Mouse (Mus musculus): ENCODE results near the gene Psmd9. TPM values are rescaled to one million over a fixed set of nuclear protein-coding genes. Genes with fewer than 3 reads are reported as not detected.

Psmd9 gene
- polyA plus RNA-seq, 1 experiment from 2014 or later, result 77.7 TPM

DNA sequence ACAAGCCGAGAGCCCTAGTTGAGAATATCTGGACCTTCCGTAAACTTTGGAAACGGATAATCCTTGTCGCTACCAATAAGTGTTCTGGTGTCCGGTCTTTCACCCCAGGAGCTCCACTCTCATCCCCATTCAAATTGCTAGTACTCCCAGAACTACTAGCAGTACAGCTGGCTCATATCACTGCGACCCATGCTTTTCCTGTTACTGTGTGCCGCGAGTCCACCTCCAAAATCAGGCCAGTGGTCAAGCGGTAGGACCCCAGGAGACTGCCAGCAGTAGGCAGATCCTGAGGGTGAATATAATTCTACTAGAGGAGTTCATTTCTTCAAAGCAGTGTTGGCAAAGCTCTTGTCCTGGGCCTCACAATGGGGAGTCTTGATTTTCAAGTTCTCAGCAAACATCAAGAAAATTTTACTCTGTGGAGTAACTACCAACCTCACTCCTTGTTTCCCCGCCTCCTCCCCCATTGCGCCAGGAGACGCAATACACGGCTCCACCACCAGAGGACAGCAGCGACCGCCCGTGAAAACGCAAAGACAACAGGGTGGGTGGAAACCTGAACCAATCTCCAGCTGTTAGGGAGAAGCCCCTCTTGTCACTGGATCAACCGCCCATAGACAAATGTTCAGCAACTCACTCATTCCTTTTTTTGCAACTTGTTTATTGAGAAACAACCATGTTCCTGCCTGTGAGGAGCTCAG is 36.0 kb upstream of the Psmd9 start:
- H3K4me1 ChIP-seq, result peaks cover 66% of the 10 kb centered on the region
- H3K4me2 ChIP-seq (replicated peaks), result peak overlapping the region; percentile 100
- no peaks in the 10 kb centered on the region for H3K27me3 ChIP-seq (replicated peaks)
- H3K36me3 ChIP-seq, result peaks cover 43% of the 10 kb centered on the region; the same call in 1 of the 2 replicates
- H3K4me3 ChIP-seq, result 0 out of 2 replicates have a peak overlapping the region, but pooled peaks have one; percentile 3
- WGBS, result 21% methylated on average over 18 of the region's 18 CpGs
- H3K9ac ChIP-seq, result no peak overlapping the region
- H3K9me3 ChIP-seq, result no peaks in the 10 kb centered on the region
- 0 out of 2 replicates have a peak overlapping the region, but pooled peaks have one; percentile 34 for H3K27ac ChIP-seq
- ATAC-seq (ENCODE audit: low FRiP score, low read depth), result 0 out of 2 replicates have a peak, but pooled peaks have one; percentile 5

DNA sequence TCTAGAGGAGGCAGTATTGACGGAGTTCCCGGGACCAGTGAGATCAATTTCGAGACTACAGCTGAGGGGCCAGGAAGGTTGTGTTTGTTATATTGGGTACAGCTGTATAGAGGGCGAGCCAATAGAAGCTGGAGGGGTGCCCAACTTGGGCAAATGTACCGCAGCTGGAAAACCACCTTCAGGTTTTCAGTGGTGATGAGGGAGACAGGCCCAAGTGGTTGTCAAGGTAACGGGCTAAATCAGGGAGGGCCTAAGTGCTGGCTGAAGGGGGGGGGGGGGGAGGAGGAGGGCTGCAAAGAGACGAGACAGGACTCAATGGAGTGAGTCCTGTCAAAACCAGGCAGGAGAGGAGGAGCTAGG is 35.4 kb upstream of the Psmd9 start:
- Histone ChIP-seq H3K9ac (no peak overlapping the region), H3K27me3 (replicated peaks) (no peaks in the 10 kb centered on the region), H3K27ac (0 out of 2 replicates have a peak overlapping the region, but pooled peaks have one; percentile 34), H3K36me3 (peaks cover 39% of the 10 kb centered on the region; the same call in 1 of the 2 replicates), H3K4me1 (peaks cover 66% of the 10 kb centered on the region), H3K9me3 (no peaks in the 10 kb centered on the region), H3K4me2 (replicated peaks) (peak overlapping the region; percentile 100), H3K4me3 (0 out of 2 replicates have a peak overlapping the region, but pooled peaks have one; percentile 3)
- WGBS, result 16% methylated on average over 7 of the region's 7 CpGs
- ATAC-seq (ENCODE audit: low FRiP score, low read depth), result no peak

DNA sequence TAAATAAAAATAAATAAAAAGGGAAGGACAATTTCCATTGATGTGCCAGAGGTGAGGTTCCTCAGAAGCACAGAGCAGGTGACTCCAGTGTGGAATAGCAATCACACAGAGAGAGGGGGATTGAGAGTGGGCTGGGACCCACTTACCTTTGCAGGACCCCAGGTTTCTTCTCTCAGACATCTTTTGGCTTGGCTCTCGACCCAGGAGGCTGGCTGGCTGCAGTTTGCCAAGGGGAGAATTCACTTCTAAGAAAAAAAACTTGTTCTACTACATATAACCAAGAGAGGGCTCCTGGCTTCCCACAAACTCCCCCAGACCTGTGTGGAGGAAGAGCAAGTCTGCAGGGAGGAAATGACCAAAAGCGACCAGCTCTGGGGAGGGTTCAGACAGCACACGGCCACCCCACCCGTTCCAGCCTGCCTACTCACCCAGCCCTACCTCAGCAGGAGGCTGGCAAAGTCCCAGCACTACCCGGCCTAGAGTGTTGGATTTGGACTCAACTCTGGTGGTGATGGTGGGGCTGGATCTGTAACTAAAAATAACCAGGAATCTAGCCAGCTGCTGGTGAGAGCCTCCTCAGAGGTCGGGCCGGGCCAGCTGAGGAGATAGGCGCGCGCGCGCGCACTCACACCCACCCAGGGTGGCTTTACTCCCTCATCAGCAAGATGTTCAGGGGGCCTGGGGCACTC is 34.9 kb upstream of the Psmd9 start:
- no peaks in the 10 kb centered on the region for H3K9me3 ChIP-seq
- H3K36me3 ChIP-seq, result peaks cover 39% of the 10 kb centered on the region; the same call in 1 of the 2 replicates
- H3K9ac ChIP-seq, result peak overlapping the region; percentile 100
- H3K4me3 ChIP-seq, result peak overlapping the region; percentile 89; the same call in 1 of the 2 replicates
- peaks cover 66% of the 10 kb centered on the region for H3K4me1 ChIP-seq
- H3K4me2 ChIP-seq (replicated peaks), result peak overlapping the region; percentile 100
- H3K27ac ChIP-seq, result peak overlapping the region; percentile 34; the same call in 1 of the 2 replicates
- H3K27me3 ChIP-seq (replicated peaks), result no peaks in the 10 kb centered on the region
- ATAC-seq (ENCODE audit: low FRiP score, low read depth), result no peak
- 18% methylated on average over 13 of the region's 13 CpGs for WGBS

DNA sequence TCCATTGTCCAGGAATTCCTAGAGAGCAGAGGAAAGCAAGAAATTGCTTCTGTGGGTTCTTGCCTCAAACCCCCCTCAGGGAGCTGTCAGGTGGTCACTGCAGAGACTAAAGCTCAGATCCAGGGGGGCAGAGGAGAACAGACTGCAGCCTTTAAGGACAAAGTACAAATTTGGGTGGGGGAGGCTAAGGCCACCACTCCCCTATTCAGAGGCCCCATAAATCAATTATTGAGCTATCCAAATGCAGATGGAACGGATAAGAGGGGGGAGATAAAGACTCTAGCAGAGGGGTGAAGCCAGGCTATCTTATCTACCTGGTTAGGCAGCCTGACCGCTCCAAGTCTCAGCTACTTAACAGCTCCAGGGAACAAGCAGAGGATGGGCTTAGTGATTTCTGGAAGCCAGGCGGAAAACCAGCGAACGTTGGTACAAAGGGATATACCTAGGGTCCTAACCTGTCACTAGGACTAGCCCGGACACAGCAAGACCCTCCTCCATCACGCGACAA is 34.3 kb upstream of the Psmd9 start:
- WGBS, result 8% methylated on average over 8 of the region's 8 CpGs
- ATAC-seq (ENCODE audit: low FRiP score, low read depth), result no peak
- Histone ChIP-seq H3K27me3 (replicated peaks) (no peaks in the 10 kb centered on the region), H3K27ac (0 out of 2 replicates have a peak overlapping the region, but pooled peaks have one; percentile 0), H3K4me3 (peak overlapping the region; percentile 89), H3K36me3 (peaks cover 34% of the 10 kb centered on the region; the same call in 1 of the 2 replicates), H3K4me1 (peaks cover 66% of the 10 kb centered on the region), H3K9me3 (no peaks in the 10 kb centered on the region), H3K9ac (peak overlapping the region; percentile 100), H3K4me2 (replicated peaks) (peak overlapping the region; percentile 100)

DNA sequence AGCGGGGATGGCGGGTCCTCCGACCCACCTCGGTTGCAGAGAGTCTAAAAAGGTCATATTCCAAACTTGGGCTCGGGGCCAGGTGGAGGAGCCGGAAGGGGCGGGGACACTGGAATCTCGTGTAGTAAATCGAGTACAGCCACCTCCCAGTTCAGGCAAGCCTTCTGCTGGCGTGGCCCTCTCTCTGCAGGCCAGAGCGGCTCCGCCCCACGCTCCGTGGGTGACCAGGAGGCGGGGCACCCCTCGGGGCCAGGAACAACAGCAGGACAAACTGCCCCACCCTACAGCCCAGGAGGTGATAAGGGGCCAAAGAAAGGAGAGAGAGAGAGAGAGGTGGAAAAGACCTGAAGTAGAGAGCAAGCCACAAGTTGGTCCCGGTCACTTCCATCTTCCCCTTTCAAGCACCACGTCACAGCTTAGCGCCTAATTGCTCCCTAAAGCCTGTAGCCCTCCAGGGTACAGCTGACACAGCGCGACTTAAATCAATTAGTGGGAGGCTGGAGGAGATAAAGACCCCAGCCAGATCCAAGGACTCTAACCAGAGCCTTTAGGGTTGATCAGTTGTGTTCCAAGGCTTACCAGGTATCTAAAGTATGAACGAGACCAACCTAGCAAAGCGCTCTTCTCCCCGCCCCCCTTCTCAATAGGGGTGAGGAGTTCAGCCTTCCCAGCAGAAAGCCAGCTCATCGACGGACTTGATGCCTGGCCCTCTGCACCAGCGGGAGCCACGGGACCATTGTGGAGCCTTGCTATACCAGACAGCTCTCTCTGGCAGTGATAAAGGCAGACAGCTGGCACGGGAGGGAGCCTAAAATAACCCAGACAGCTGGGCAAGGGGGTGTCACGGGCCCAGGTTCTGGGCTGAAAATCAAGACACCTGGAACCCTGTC is 33.5 kb upstream of the Psmd9 start:
- Histone ChIP-seq H3K4me2 (replicated peaks) (peak overlapping the region; percentile 100), H3K4me3 (peak overlapping the region; percentile 89), H3K9me3 (no peaks in the 10 kb centered on the region), H3K36me3 (peaks cover 26% of the 10 kb centered on the region; the same call in 1 of the 2 replicates), H3K4me1 (peaks cover 66% of the 10 kb centered on the region), H3K27me3 (replicated peaks) (no peaks in the 10 kb centered on the region), H3K9ac (peak overlapping the region; percentile 100), H3K27ac (peak overlapping the region; percentile 100)
- WGBS, result 4% methylated on average over 30 of the region's 30 CpGs
- ATAC-seq (ENCODE audit: low FRiP score, low read depth), result no peak

DNA sequence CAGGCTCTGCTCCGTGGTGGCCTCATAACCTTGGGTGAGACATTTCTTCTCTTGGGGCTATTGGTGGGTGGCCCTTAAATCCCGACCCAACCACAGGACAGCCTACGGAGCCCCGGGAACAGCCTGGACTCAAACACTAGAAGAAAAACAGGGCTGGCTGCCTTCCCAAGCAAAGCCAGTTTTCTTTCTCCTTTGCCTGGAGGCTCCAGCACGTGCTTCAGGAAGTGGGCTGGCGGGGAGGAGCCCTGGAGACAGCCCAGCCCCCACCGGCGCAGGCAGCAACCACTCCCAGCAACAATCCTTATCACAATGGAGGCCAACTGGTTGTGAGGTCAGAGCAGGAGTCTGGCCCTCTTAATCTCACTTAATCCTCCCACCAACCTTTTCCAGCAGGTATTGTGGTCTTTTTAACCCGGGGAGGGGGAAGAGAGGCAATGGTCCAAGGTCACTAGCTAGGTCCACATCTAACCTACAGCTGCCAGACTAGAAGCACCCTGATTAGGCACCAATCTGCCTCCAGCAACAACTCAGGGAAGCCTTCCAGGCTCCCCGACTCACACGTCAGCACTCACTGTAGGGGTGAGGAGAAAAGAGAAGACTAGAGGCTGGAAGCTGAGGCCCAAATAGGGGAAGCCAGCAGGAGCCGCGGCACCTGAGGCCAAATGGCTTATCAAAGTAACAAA is 32.7 kb upstream of the Psmd9 start:
- WGBS, result under 1% methylated on average over 13 of the region's 13 CpGs

DNA sequence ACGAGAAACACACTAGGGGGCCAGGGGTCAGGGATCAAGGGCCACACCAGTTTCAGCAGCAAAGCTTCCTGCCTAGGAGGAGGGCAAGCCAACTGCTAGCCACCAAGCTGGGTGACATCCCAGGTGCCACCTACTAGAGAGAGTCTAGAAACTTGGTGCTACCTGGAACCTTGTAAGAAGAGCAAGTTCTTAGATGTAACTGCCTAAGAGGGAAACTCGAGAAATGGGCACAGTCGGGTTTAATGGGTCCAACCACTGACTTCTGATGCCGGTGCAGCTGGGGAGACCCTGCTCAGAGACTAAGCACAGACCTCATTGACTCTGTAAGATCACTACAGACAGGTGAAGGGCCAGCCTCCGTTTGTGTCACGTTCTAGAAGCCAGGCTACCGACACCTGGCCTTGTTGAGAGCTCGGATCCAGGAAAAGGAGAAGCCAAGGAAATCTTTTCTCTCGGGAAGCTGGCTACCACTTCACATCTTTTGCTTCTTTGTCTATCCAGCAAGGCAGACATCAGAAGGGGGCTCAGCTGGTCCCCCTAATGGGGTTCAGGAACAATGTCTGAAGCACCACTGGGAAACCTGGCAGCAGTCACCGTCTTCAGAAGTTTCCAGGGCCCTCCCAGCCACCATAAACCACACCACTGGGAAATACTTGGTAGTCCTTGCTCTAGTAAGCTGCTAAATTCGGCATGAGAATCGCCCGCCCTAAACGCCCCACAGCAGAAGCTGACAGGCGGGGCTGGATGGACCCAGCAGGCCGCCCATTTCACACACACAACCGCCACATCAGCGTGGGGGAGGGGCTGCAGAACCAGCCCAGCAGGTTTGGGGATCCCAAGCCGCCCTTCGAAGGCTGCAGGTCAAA is 31.9 kb upstream of the Psmd9 start:
- peak overlapping the region; percentile 100 for H3K4me2 ChIP-seq (replicated peaks)
- ATAC-seq (ENCODE audit: low FRiP score, low read depth), result no peak
- H3K36me3 ChIP-seq, result peaks cover 15% of the 10 kb centered on the region; the same call in 1 of the 2 replicates
- H3K4me3 ChIP-seq, result peak overlapping the region; percentile 89
- peak overlapping the region; percentile 100 for H3K9ac ChIP-seq
- H3K4me1 ChIP-seq, result peaks cover 55% of the 10 kb centered on the region
- H3K27me3 ChIP-seq (replicated peaks), result no peaks in the 10 kb centered on the region
- H3K9me3 ChIP-seq, result no peaks in the 10 kb centered on the region
- peak overlapping the region; percentile 100 for H3K27ac ChIP-seq
- WGBS, result 1% methylated on average over 20 of the region's 20 CpGs

More for the DNA sequence above, 32.7 kb upstream of the Psmd9 start:
- Histone ChIP-seq H3K9ac (peak overlapping the region; percentile 100), H3K9me3 (no peaks in the 10 kb centered on the region), H3K27me3 (replicated peaks) (no peaks in the 10 kb centered on the region), H3K27ac (peak overlapping the region; percentile 100), H3K4me1 (peaks cover 63% of the 10 kb centered on the region), H3K4me2 (replicated peaks) (peak overlapping the region; percentile 100), H3K4me3 (peak overlapping the region; percentile 89), H3K36me3 (peaks cover 19% of the 10 kb centered on the region; the same call in 1 of the 2 replicates)
- ATAC-seq (ENCODE audit: low FRiP score, low read depth), result no peak

DNA sequence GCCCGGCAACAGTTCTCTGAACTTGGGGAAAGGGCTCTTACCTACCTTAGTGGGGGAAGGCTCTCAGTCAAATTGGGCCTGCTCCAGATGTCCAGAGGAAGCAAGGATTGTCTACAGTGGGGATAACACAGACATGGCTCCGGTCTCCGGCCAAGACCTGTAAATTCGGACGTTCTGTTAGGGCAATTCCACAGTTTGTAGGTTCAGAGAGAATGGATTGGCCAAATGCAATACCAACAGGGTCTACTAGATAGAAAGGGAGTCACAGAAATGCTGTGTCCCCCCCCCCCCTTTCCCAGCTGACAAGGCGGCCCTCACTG is 31.3 kb upstream of the Psmd9 start:
- no peaks in the 10 kb centered on the region for H3K27me3 ChIP-seq (replicated peaks)
- 0% methylated on average over 5 of the region's 6 CpGs for WGBS
- H3K4me1 ChIP-seq, result peaks cover 49% of the 10 kb centered on the region
- peak overlapping the region; percentile 89 for H3K4me3 ChIP-seq
- H3K9me3 ChIP-seq, result no peaks in the 10 kb centered on the region
- peak overlapping the region; percentile 100 for H3K9ac ChIP-seq
- H3K4me2 ChIP-seq (replicated peaks), result peak overlapping the region; percentile 100
- peaks cover 15% of the 10 kb centered on the region; the same call in 1 of the 2 replicates for H3K36me3 ChIP-seq
- peak overlapping the region; percentile 100 for H3K27ac ChIP-seq
- ATAC-seq (ENCODE audit: low FRiP score, low read depth), result no peak

DNA sequence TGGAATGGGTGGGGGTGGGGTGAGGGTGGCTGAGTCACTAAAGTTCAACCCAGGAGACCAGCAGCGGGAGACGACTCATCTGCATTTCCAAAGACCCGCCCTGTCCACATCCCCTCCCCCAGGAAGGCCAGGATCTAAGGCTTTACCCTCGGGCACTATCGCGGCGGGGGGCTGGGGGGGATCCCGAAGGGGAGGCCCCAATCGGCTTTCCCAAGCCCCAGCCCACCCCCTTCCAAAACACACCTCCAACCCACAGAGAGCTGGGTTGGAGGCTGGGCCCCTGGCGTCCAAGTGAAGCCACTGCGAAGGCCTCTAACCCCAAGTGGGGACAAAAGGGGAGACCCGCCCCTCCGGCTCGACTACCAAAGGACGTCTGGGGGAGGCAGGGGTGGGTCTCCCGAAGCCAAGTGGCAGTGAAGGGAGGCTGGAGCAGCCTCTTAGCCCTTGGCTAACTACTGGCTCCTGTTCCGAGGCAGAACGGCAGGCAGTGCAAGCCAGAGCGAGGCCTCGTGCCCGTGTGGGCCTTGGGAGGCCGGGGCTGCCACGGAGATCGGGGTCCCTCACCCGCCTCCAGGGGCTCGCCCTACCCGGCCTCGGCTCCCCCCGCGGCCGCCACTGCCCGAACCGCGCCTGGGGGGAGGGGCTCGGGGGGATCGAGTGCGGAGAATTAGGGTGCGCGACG is 30.8 kb upstream of the Psmd9 start:
- peaks cover 45% of the 10 kb centered on the region for H3K4me1 ChIP-seq
- H3K4me3 ChIP-seq, result peak overlapping the region; percentile 89
- H3K9me3 ChIP-seq, result no peaks in the 10 kb centered on the region
- peak overlapping the region; percentile 100 for H3K4me2 ChIP-seq (replicated peaks)
- H3K36me3 ChIP-seq, result peaks cover 15% of the 10 kb centered on the region; the same call in 1 of the 2 replicates
- no peaks in the 10 kb centered on the region for H3K27me3 ChIP-seq (replicated peaks)
- WGBS, result under 1% methylated on average over 40 of the region's 40 CpGs
- peak overlapping the region; percentile 100 for H3K27ac ChIP-seq
- peak overlapping the region; percentile 100 for H3K9ac ChIP-seq
- peak; percentile 38 for ATAC-seq (ENCODE audit: low FRiP score, low read depth)
